Mouse (Mus musculus) bone marrow macrophage, adult 2 months (primary cell): Measurements from ENCODE around the gene Rbms3.

Source experiments
- CTCF ChIP-seq: IDR thresholded peaks from 2 replicates; pipeline ENCODE4 v1.5.1; 2012; ENCODE audit warnings: low read depth, mild to moderate bottlenecking, low read length, moderate library complexity
- POLR2A ChIP-seq: IDR thresholded peaks from 2 replicates; pipeline ENCODE4 v1.6.1; 2012; ENCODE audit warnings: mild to moderate bottlenecking, low read depth, low read length, borderline replicate concordance

DNA sequence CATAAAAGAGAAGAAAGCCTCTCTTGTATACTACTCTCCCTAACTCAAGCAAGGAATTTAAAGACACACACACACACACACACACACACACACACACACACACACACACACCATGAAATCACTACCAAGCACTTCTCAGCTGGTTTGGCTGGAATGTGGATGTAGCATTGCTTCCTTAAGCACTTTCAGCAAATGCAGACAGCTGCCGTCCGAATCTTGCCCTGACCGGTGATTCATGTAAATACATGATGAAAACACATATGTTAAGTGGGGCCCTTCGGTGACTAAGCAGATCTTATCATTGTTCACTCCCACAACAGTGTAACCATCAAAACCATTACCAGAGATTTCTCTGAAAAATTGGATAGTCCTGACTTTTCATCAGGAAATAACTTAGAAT, 688.6 kb downstream of the Rbms3 start:
- no peak for TF ChIP-seq CTCF
- TF ChIP-seq POLR2A: no peak
